Mouse (Mus musculus): ENCODE measurements at regions not wholly inside any gene's neighbourhood (a gene's known extent, or its start where the extent isn't known, plus 50 kb on each side); places are given as distances from the start of the nearest gene placed in this dataset.

DNA sequence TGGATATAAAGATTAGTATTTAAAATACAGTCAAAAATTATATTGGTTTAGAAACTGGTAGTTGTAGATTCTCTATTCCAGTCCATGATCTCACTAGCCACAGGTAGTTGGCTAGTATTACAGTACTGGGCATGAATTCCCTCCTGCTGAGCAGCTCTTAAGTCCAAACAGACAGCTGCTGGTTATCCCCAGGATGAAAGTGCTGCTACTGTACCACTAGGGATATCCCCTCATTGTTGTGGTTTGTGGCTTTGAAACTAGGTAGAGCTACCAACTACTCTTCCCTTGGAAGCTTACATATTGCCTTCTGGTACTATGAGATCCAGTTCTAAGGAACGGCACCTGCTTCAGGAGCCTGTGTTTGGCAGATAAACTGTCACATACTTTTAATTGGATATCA, 97.9 kb upstream of the Pter start:
- DNase-seq (ENCODE audit: low spot score), result no peak

DNA sequence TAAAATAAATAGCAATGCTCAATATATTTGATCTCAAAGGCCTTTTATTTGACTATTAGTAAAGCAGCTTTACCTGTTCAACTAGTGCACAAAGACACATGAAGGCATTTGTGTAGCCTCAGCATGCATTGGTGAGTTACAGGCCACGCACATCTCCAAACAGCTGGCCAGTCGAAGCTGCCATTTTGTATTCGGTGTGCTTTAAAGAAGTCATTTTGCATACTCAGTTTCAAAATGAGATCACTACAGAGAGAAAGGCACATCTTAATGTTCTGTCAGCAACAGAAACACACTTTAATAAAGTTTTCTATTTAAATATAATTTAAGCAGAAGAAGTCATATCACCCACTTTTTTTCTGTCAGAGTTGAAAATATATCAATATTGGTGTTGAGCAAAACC, 90.3 kb upstream of the Pter start:
- no peak for DNase-seq (ENCODE audit: low spot score)

DNA sequence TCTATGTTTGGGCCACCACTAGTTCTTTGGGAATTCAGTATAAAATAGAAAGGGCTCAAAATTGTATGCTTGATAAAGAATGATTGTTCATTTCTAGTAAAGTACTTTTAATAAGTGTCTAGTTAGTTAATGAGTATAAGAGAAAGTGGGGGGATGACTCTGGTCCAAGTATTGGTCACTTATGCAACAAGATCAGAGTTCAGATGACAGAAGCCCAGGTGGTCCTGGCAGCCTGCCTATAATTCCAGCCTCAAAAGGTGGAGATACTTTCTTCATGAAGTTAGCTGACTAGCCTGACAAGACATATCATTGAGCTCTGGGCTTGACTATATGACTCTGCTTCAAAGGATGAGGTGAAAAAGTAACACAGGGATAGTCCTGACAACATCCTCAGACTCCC, 57.3 kb upstream of the Pter start:
- DNase-seq (ENCODE audit: low spot score), result no peak

DNA sequence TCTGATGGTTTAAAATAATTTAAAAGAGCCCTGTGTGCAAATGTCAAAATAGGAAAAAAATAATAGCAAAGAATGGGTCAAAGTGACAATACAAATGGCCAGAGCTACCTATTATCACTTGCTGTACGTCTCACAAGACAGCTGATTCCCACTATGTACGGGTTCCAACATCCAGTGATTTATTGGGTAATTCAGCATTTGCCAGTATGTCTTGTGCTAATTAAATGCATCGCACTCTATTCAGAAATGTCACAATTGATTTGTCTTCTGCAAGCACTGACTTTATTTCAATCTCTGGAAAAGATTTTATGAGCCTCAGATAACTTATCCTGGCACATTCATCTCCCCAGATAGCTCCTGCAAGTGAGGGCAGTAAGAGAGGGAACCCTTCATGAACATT, 55.1 kb upstream of the Pter start:
- DNase-seq (ENCODE audit: low spot score), result no peak
